Mouse (Mus musculus): ENCODE data around the gene Fam102a.

- TF ChIP-seq POLR2A (IDR thresholded peaks at IDR 0.05; ENCODE audit: borderline replicate concordance, insufficient read depth, low read length) (no peak), CTCF (IDR thresholded peaks at IDR 0.05; ENCODE audit: borderline replicate concordance, insufficient read depth, low read depth, low read length) (no peak)
Measured at GRCm38 (mm10) chr2:32598506-32598905, 63.4 kb downstream of the Fam102a start.
